Mouse (Mus musculus): ENCODE measurements around the gene Trim29. TPM values are rescaled to one million over a fixed set of nuclear protein-coding genes. Genes with fewer than 3 reads are reported as not detected.

Trim29 gene
- polyA plus RNA-seq, 1 experiment: 0.19 TPM

DNA sequence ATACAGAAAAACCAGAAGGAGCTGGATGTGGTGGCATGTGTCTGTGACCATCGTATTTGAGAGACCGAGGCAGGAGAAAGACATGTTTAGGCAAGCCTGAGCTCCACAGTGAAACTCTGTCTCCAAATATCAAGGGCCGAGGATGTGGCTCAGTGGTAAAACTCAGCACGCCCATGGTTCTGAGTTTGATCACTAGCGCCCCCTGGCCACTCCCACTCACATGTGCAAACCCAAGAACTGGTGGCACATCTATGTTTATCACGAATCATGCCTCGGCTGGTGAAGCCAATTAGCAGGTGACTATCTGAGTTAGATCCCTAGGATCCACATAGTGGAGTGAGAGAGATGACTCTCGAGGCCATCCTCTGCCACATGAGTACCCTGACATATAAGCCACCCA is 43.3 kb upstream of the Trim29 start:
- no peaks in the 10 kb centered on the region for H3K27me3 ChIP-seq (ENCODE audit: control insufficient read depth, insufficient read depth, low read length)

DNA sequence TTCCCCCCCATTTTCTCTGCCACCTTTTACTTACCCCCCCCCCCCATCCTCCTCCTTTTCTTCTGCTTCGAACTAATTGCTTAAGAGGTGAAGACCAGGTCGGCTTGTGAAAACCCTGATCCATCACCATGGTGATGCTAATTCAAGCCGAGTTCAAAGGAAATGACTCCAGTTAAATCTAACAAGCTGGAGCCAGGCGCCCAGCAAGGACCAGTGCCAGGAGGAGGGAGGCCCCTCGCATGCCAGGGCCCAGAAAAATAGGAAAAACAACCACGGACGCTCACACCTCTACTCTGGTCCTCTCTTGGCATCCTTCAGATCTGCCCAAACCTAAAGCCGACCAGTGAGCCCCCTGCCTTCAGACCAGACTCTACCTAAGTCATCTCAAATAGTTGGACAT is 41.5 kb upstream of the Trim29 start:
- peaks cover 3% of the 10 kb centered on the region for H3K4me1 ChIP-seq (ENCODE audit: control insufficient read depth, insufficient read depth, low read length)
- H3K4me3 ChIP-seq (ENCODE audit: control insufficient read depth, low read depth, low read length): no peak overlapping the region
- TF ChIP-seq POLR2A (IDR thresholded peaks at IDR 0.05; ENCODE audit: control insufficient read depth, low read depth, low read length) (no peak), CTCF (IDR thresholded peaks at IDR 0.05; ENCODE audit: control insufficient read depth, insufficient read depth, insufficient replicate concordance, low read depth, low read length) (no peak)
- H3K36me3 ChIP-seq (ENCODE audit: control insufficient read depth, insufficient read depth, low read length): no peaks in the 10 kb centered on the region
- H3K27me3 ChIP-seq (ENCODE audit: control insufficient read depth, insufficient read depth, low read length): no peaks in the 10 kb centered on the region
- no peak overlapping the region for H3K27ac ChIP-seq (ENCODE audit: control insufficient read depth, insufficient read depth, low read depth, low read length)

More for the DNA sequence above, 43.3 kb upstream of the Trim29 start:
- H3K4me3 ChIP-seq (ENCODE audit: control insufficient read depth, low read depth, low read length): no peak overlapping the region
- TF ChIP-seq POLR2A (IDR thresholded peaks at IDR 0.05; ENCODE audit: control insufficient read depth, low read depth, low read length) (no peak), CTCF (IDR thresholded peaks at IDR 0.05; ENCODE audit: control insufficient read depth, insufficient read depth, insufficient replicate concordance, low read depth, low read length) (0 out of 2 replicates have a peak, but pooled peaks have one; percentile 7)
- H3K36me3 ChIP-seq (ENCODE audit: control insufficient read depth, insufficient read depth, low read length): no peaks in the 10 kb centered on the region
- H3K27ac ChIP-seq (ENCODE audit: control insufficient read depth, insufficient read depth, low read depth, low read length): no peak overlapping the region
- peaks cover 5% of the 10 kb centered on the region for H3K4me1 ChIP-seq (ENCODE audit: control insufficient read depth, insufficient read depth, low read length)

DNA sequence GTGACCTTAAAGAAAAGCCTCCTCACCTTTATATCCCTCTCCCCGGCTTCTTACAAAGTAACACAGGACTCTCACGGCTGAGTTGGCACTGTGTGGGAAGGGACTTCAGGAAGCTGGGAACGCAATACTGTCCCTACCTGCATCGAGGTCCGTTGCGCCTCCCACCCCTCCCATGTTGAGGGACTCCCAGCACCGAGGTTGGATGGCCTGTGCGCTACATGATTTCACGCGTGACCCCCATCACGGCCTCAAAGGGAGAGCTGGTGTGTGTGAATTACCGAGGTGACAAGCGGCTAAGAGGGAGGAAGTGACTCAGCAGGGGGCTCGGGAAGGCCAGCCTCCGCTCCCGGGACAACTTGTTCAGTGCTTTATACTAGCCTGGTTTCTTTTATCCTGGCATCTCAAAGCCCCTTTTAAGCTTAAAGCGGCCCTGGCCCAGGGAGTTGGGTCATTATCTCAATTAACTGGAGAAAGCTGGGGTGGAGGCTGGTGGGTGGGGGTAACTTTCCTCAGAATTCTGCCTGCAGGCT is 39.9 kb upstream of the Trim29 start:
- TF ChIP-seq CTCF (IDR thresholded peaks at IDR 0.05; ENCODE audit: control insufficient read depth, insufficient read depth, insufficient replicate concordance, low read depth, low read length) (no peak), POLR2A (IDR thresholded peaks at IDR 0.05; ENCODE audit: control insufficient read depth, low read depth, low read length) (no peak)
- Histone ChIP-seq H3K4me3 (ENCODE audit: control insufficient read depth, low read depth, low read length) (peak overlapping the region; percentile 8; the same call in 1 of the 2 replicates), H3K36me3 (ENCODE audit: control insufficient read depth, insufficient read depth, low read length) (no peaks in the 10 kb centered on the region), H3K4me1 (ENCODE audit: control insufficient read depth, insufficient read depth, low read length) (peaks cover 2% of the 10 kb centered on the region; the same call in 1 of the 2 replicates), H3K27ac (ENCODE audit: control insufficient read depth, insufficient read depth, low read depth, low read length) (no peak overlapping the region), H3K27me3 (ENCODE audit: control insufficient read depth, insufficient read depth, low read length) (no peaks in the 10 kb centered on the region)

- no peak for TF ChIP-seq CTCF (IDR thresholded peaks at IDR 0.05; ENCODE audit: control insufficient read depth, insufficient read depth, insufficient replicate concordance, low read depth, low read length)
- TF ChIP-seq POLR2A (IDR thresholded peaks at IDR 0.05; ENCODE audit: control insufficient read depth, low read depth, low read length): no peak
- no peaks in the 10 kb centered on the region for H3K27me3 ChIP-seq (ENCODE audit: control insufficient read depth, insufficient read depth, low read length)
- no peak overlapping the region for H3K27ac ChIP-seq (ENCODE audit: control insufficient read depth, insufficient read depth, low read depth, low read length)
- peaks cover 2% of the 10 kb centered on the region; the same call in 1 of the 2 replicates for H3K4me1 ChIP-seq (ENCODE audit: control insufficient read depth, insufficient read depth, low read length)
- no peaks in the 10 kb centered on the region for H3K36me3 ChIP-seq (ENCODE audit: control insufficient read depth, insufficient read depth, low read length)
- no peak overlapping the region for H3K4me3 ChIP-seq (ENCODE audit: control insufficient read depth, low read depth, low read length)
Observed at GRCm38 (mm10) chr9:43271761-43272518, 38.7 kb upstream of the Trim29 start.

GRCm38 (mm10) chr9:43273735-43274134 is 36.9 kb upstream of the Trim29 start:
- no peaks in the 10 kb centered on the region for H3K27me3 ChIP-seq (ENCODE audit: control insufficient read depth, insufficient read depth, low read length)
- TF ChIP-seq CTCF (IDR thresholded peaks at IDR 0.05; ENCODE audit: control insufficient read depth, insufficient read depth, insufficient replicate concordance, low read depth, low read length) (no peak), POLR2A (IDR thresholded peaks at IDR 0.05; ENCODE audit: control insufficient read depth, low read depth, low read length) (no peak)
- no peaks in the 10 kb centered on the region for H3K36me3 ChIP-seq (ENCODE audit: control insufficient read depth, insufficient read depth, low read length)
- peaks cover 2% of the 10 kb centered on the region; the same call in 1 of the 2 replicates for H3K4me1 ChIP-seq (ENCODE audit: control insufficient read depth, insufficient read depth, low read length)
- H3K27ac ChIP-seq (ENCODE audit: control insufficient read depth, insufficient read depth, low read depth, low read length): no peak overlapping the region
- H3K4me3 ChIP-seq (ENCODE audit: control insufficient read depth, low read depth, low read length): no peak overlapping the region

DNA sequence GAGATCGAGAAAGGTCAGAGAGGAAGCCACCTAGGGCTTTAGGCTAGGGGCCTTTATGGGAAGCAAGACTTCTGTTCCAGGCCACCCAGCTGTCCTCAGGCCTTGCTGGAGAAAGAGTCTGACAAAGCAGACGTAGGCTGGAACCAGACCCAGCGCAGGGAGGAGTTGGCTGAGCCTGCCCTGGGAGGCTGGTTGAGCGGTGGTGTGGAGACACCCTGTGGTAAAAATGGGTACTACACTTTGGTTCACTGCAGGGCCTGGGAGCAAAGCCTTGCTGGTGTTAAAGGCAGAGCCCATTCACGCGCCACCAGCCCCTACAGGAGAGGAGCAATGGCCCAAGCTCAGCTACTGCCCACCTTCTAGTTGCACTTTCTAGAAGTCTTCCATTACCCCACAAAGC is 26.4 kb upstream of the Trim29 start:
- H3K4me1 ChIP-seq (ENCODE audit: control insufficient read depth, insufficient read depth, low read length): peaks cover 2% of the 10 kb centered on the region; the same call in 1 of the 2 replicates
- no peaks in the 10 kb centered on the region for H3K27me3 ChIP-seq (ENCODE audit: control insufficient read depth, insufficient read depth, low read length)
- no peak overlapping the region for H3K27ac ChIP-seq (ENCODE audit: control insufficient read depth, insufficient read depth, low read depth, low read length)
- no peak overlapping the region for H3K4me3 ChIP-seq (ENCODE audit: control insufficient read depth, low read depth, low read length)
- no peaks in the 10 kb centered on the region for H3K36me3 ChIP-seq (ENCODE audit: control insufficient read depth, insufficient read depth, low read length)
- no peak for TF ChIP-seq POLR2A (IDR thresholded peaks at IDR 0.05; ENCODE audit: control insufficient read depth, low read depth, low read length)
- peak; percentile 98 for TF ChIP-seq CTCF (IDR thresholded peaks at IDR 0.05; ENCODE audit: control insufficient read depth, insufficient read depth, insufficient replicate concordance, low read depth, low read length)

- H3K27ac ChIP-seq (ENCODE audit: control insufficient read depth, insufficient read depth, low read depth, low read length): no peak overlapping the region
- H3K4me1 ChIP-seq (ENCODE audit: control insufficient read depth, insufficient read depth, low read length): peaks cover 2% of the 10 kb centered on the region; the same call in 1 of the 2 replicates
- TF ChIP-seq POLR2A (IDR thresholded peaks at IDR 0.05; ENCODE audit: control insufficient read depth, low read depth, low read length) (no peak), CTCF (IDR thresholded peaks at IDR 0.05; ENCODE audit: control insufficient read depth, insufficient read depth, insufficient replicate concordance, low read depth, low read length) (no peak)
- H3K4me3 ChIP-seq (ENCODE audit: control insufficient read depth, low read depth, low read length): no peak overlapping the region
- no peaks in the 10 kb centered on the region for H3K36me3 ChIP-seq (ENCODE audit: control insufficient read depth, insufficient read depth, low read length)
- no peaks in the 10 kb centered on the region for H3K27me3 ChIP-seq (ENCODE audit: control insufficient read depth, insufficient read depth, low read length)
Observed at GRCm38 (mm10) chr9:43285281-43285680, 25.4 kb upstream of the Trim29 start.

Measured in testis, adult 2 months (tissue).